Mouse (Mus musculus) ES-E14 (cell line): ENCODE data around the gene Sesn1. TPM values are rescaled to one million over a fixed set of nuclear protein-coding genes. Genes with fewer than 3 reads are reported as not detected.

Source experiments
- DNase-seq: peaks from one replicate; pipeline ENCODE4 v3.0.0-alpha.2; 2013; ENCODE audit warnings: low read depth, low spot score
- H3K27ac ChIP-seq: 2 replicates; pipeline ENCODE4 v1.5.1; 2012; ENCODE audit warnings: low read depth, mild to moderate bottlenecking, low read length, moderate library complexity, mixed read lengths; ENCODE audit not compliant: poor library complexity, insufficient read depth, severe bottlenecking
- H3K36me3 ChIP-seq: 2 replicates; pipeline ENCODE4 v1.6.1; 2012; ENCODE audit warnings: mild to moderate bottlenecking, low read length, moderate library complexity, mixed read lengths; ENCODE audit not compliant: control insufficient read depth, poor library complexity, insufficient read depth, severe bottlenecking
- H3K4me1 ChIP-seq, 2 experiments: fragments of 150-350 bp in 1 of 2; sonication (generic) in 1 of 2; 2 replicates each; pipeline ENCODE4 v1.6.1; 2012; ENCODE audit warnings: low read length in 2 of 2, mild to moderate bottlenecking in 1 of 2, mixed read lengths in 1 of 2; ENCODE audit not compliant: control insufficient read depth in 2 of 2, insufficient read depth in 2 of 2, poor library complexity in 1 of 2
- H3K4me3 ChIP-seq, 2 experiments: fragments of 150-350 bp in 1 of 2; sonication (generic) in 1 of 2; 2 replicates each; pipeline ENCODE4 v1.5.1; 2012; ENCODE audit warnings: low read length in 2 of 2, low read depth in 1 of 2, mild to moderate bottlenecking in 1 of 2, mixed read lengths in 1 of 2; ENCODE audit not compliant: insufficient read depth in 1 of 2, poor library complexity in 1 of 2, severe bottlenecking in 1 of 2
- H3K9ac ChIP-seq: 2 replicates; pipeline ENCODE4 v1.6.1; 2012; ENCODE audit warnings: low read depth, mild to moderate bottlenecking, low read length, mixed read lengths; ENCODE audit not compliant: poor library complexity, insufficient read depth, severe bottlenecking
- H3K9me3 ChIP-seq: fragments of 150-350 bp; sonication (generic); 2 replicates; pipeline ENCODE4 v1.6.1; 2012; ENCODE audit warnings: low read depth, mild to moderate bottlenecking, low read length; ENCODE audit not compliant: control insufficient read depth, insufficient read depth
- CHD2 ChIP-seq: IDR thresholded peaks from 2 replicates; pipeline ENCODE4 v1.6.1; 2014; ENCODE audit warnings: mild to moderate bottlenecking, low read depth, low read length, inconsistent platforms
- HCFC1 ChIP-seq: IDR thresholded peaks from 2 replicates; pipeline ENCODE4 v1.6.1; 2012; ENCODE audit warnings: low read length, inconsistent platforms, borderline replicate concordance; ENCODE audit not compliant: insufficient read depth
- MAFK ChIP-seq: IDR thresholded peaks from 2 replicates; pipeline ENCODE4 v1.6.1; 2014; ENCODE audit warnings: mild to moderate bottlenecking, low read depth, low read length, inconsistent platforms; ENCODE audit not compliant: insufficient read depth
- ZC3H11A ChIP-seq: IDR thresholded peaks from 2 replicates; pipeline ENCODE4 v1.6.1; 2012; ENCODE audit warnings: low read depth, mild to moderate bottlenecking, inconsistent platforms, low read length, borderline replicate concordance
- ZNF384 ChIP-seq: IDR thresholded peaks from 2 replicates; pipeline ENCODE4 v1.6.1; 2012; ENCODE audit warnings: low read depth, low read length, inconsistent platforms
- in situ Hi-C, 2 experiments: fragments of 600-800 bp; cut with MboI; formaldehyde crosslinking; loops; one replicate each; pipeline ENCODE4 v1.15.1; 2025; ENCODE audit warnings: low sequenced_read_pairs in 2 of 2, inconsistent platforms in 1 of 2; ENCODE audit not compliant: unreplicated experiment in 2 of 2
- total RNA-seq: library from RNA; depleted of rRNA; stranded (reverse); fragments of 300-350 nt; gene quantifications from 2 replicates; pipeline ENCODE4 v1.2.3, GENCODE M21; 2012

Gene Sesn1
- total RNA-seq, 1 experiment: 10.0 TPM

- 0 out of 4 replicates have a peak, but pooled peaks cover 0 to 2% of the 10 kb centered on the region in 2 experiments for H3K4me1 ChIP-seq
- H3K9ac ChIP-seq: no peak overlapping the region
- H3K9me3 ChIP-seq: no peaks in the 10 kb centered on the region
- H3K4me3 ChIP-seq: no peak overlapping the region
- DNase-seq: no peak
- in situ Hi-C loops: no loop called here
- H3K27ac ChIP-seq: no peak overlapping the region
- TF ChIP-seq CHD2 (no peak), MAFK (no peak), ZNF384 (no peak), HCFC1 (no peak), ZC3H11A (no peak)
- H3K36me3 ChIP-seq: no peaks in the 10 kb centered on the region
Observed at GRCm38 (mm10) chr10:41932943-41933342, 123.2 kb downstream of the Sesn1 start.

- H3K27ac ChIP-seq: no peak overlapping the region
- H3K4me1 ChIP-seq: 0 out of 4 replicates have a peak, but pooled peaks cover 0 to 2% of the 10 kb centered on the region in 2 experiments
- H3K36me3 ChIP-seq: no peaks in the 10 kb centered on the region
- no peak for TF ChIP-seq MAFK
- no peak overlapping the region for H3K4me3 ChIP-seq
- no peaks in the 10 kb centered on the region for H3K9me3 ChIP-seq
- in situ Hi-C loops: no loop called here
- DNase-seq: peak; percentile 71
- no peak overlapping the region for H3K9ac ChIP-seq
Observed at GRCm38 (mm10) chr10:41933536-41933935, 123.8 kb downstream of the Sesn1 start.

GRCm38 (mm10) chr10:41934633-41935475, 125.1 kb downstream of the Sesn1 start:
- Histone ChIP-seq H3K4me1 (0 out of 4 replicates have a peak, but pooled peaks cover 0 to 2% of the 10 kb centered on the region in 2 experiments), H3K4me3 (peak overlapping the region; percentile 4 to 33; a peak in 2 of 4 replicates), H3K27ac (no peak overlapping the region), H3K9ac (no peak overlapping the region), H3K9me3 (no peaks in the 10 kb centered on the region), H3K36me3 (no peaks in the 10 kb centered on the region)
- TF ChIP-seq MAFK (no peak), HCFC1 (no peak), ZC3H11A (no peak), ZNF384 (no peak), CHD2 (no peak)
- DNase-seq: no peak
- in situ Hi-C loops: no loop called here

GRCm38 (mm10) chr10:41935476-41935829, 125.7 kb downstream of the Sesn1 start:
- Histone ChIP-seq H3K9me3 (no peaks in the 10 kb centered on the region), H3K4me1 (no peaks in the 10 kb centered on the region), H3K9ac (no peak overlapping the region), H3K36me3 (no peaks in the 10 kb centered on the region), H3K4me3 (no peak overlapping the region), H3K27ac (no peak overlapping the region)
- no peak for DNase-seq
- in situ Hi-C loops: no loop called here
- TF ChIP-seq ZC3H11A: no peak
- TF ChIP-seq ZNF384: no peak
- TF ChIP-seq CHD2: no peak
- no peak for TF ChIP-seq HCFC1
- no peak for TF ChIP-seq MAFK
